Mouse (Mus musculus): ENCODE results near the gene Agbl3.

Agbl3 gene

GRCm38 (mm10) chr6:34797887-34798286 lies 17.7 kb downstream of the Agbl3 start:
- DNase-seq (ENCODE audit: low read depth), result no peak

- no peak for DNase-seq (ENCODE audit: low read depth)
These were observed 25.4 kb downstream of the Agbl3 start for GRCm38 (mm10) chr6:34805582-34805981.

GRCm38 (mm10) chr6:34810651-34811050 lies 30.4 kb downstream of the Agbl3 start:
- no peak for DNase-seq (ENCODE audit: low read depth)

GRCm38 (mm10) chr6:34824406-34824805 lies 44.2 kb downstream of the Agbl3 start:
- no peak for DNase-seq (ENCODE audit: low read depth)

- DNase-seq (ENCODE audit: low read depth), result no peak
These were observed 52.1 kb downstream of the Agbl3 start for GRCm38 (mm10) chr6:34832352-34832751.

- DNase-seq (ENCODE audit: low read depth), result no peak
These were observed 81.4 kb downstream of the Agbl3 start for GRCm38 (mm10) chr6:34861546-34862053.

GRCm38 (mm10) chr6:34862381-34862780 lies 82.1 kb downstream of the Agbl3 start:
- DNase-seq (ENCODE audit: low read depth), result no peak

GRCm38 (mm10) chr6:34862791-34863403 lies 82.7 kb downstream of the Agbl3 start, which contains the start of gene Tmem140:
TSS of gene Tmem140 (plus strand) at chr6:34863146.
- DNase-seq (ENCODE audit: low read depth), result no peak

GRCm38 (mm10) chr6:34863786-34864514 lies 83.7 kb downstream of the Agbl3 start:
- DNase-seq (ENCODE audit: low read depth), result no peak

GRCm38 (mm10) chr6:34865213-34865612 lies 85.0 kb downstream of the Agbl3 start:
- no peak for DNase-seq (ENCODE audit: low read depth)

GRCm38 (mm10) chr6:34865711-34866593 lies 85.7 kb downstream of the Agbl3 start:
- DNase-seq (ENCODE audit: low read depth), result no peak

- DNase-seq (ENCODE audit: low read depth), result no peak
These were observed 86.6 kb downstream of the Agbl3 start for GRCm38 (mm10) chr6:34866786-34867185.

- DNase-seq (ENCODE audit: low read depth), result no peak
These were observed 87.2 kb downstream of the Agbl3 start for GRCm38 (mm10) chr6:34867301-34867994.

GRCm38 (mm10) chr6:34867995-34868350 lies 87.7 kb downstream of the Agbl3 start:
- DNase-seq (ENCODE audit: low read depth), result no peak

GRCm38 (mm10) chr6:34868507-34869217 lies 88.4 kb downstream of the Agbl3 start:
- DNase-seq (ENCODE audit: low read depth), result no peak

GRCm38 (mm10) chr6:34869225-34869915 lies 89.1 kb downstream of the Agbl3 start:
- no peak for DNase-seq (ENCODE audit: low read depth)

GRCm38 (mm10) chr6:34870136-34870535 lies 89.9 kb downstream of the Agbl3 start:
- no peak for DNase-seq (ENCODE audit: low read depth)

- DNase-seq (ENCODE audit: low read depth), result no peak
These were observed 90.5 kb downstream of the Agbl3 start for GRCm38 (mm10) chr6:34870724-34871123.

GRCm38 (mm10) chr6:34871929-34872328 lies 91.7 kb downstream of the Agbl3 start:
- no peak for DNase-seq (ENCODE audit: low read depth)

GRCm38 (mm10) chr6:34872871-34873270 lies 92.6 kb downstream of the Agbl3 start:
- no peak for DNase-seq (ENCODE audit: low read depth)
